ENCODE assay signal across 8 mouse cellular contexts in the genomic region with DNA sequence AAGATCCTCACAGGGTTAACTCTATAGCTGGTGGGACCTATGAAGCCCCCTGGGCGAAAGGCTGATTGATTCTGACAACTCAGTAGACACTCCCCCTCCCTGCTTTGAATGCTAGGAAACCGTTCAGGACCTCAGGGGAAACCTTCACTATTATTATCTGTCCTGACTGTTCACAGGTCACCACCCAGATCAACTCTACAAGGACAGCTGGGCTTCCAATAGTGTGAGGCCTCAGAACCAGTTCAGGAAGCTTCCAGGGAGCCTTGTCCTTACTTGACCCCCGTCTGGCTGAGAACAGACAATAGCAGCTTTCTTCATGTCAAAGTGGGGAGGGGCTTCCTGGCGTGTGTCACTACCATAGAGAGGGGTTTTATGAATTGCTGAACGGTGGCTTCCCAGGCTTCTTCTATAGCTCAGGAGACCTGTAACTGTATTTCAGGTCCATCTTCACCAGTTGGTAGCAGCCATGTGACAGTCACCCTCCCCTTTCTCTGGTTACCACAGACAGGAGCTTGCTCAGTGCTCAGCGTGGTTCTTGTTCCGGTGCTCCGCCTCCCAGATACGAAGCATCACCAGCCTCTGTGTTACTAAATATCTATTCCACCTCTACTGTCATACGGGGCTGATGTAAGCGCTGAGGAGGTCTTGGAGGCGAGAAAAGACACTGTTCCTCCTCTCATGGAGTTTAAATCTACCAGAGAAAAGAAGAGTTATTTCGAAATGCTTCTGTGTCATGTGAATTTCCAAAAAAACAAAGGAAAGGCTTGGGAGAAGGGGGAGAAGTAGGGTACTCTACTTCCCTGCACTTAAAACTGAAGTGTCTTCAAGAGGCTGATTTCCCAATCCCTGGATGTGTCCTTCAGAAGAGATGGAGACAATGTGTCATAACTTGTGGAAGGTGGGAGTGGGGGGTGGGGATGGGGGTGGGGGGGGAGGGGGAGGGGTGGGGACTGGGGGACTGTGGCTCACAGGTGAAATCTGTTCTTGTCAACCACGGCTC.
DNase-seq lines count a peak whose midpoint lies in the region; ATAC-seq and TF ChIP-seq lines count a peak whose summit lies in the region.

No protein-coding gene starts in this region.

- H3K4me2 ChIP-seq in hindbrain, postnatal 0 days (ENCODE audit: low read depth, low read length) = peak overlapping the region; percentile 37
- H3K4me2 ChIP-seq in liver, embryonic 15.5 days = peak overlapping the region; percentile 14; the same call in 1 of the 2 replicates

- H3K4me1 ChIP-seq in hindbrain, postnatal 0 days (ENCODE audit: insufficient read depth, low read length) = peaks cover 9% of the 10 kb centered on the region; the same call in 1 of the 2 replicates
- H3K4me1 ChIP-seq in liver, embryonic 15.5 days (replicated peaks) = peaks cover 8% of the 10 kb centered on the region

- H3K9ac ChIP-seq in hindbrain, postnatal 0 days (replicated peaks; ENCODE audit: low read length) = no peak overlapping the region
- H3K9ac ChIP-seq in liver, embryonic 15.5 days = no peak overlapping the region

- DNase-seq in adrenal gland, adult 2 months = peak; percentile 47
- DNase-seq in adrenal gland, postnatal 4 days (ENCODE audit: low spot score in 2 of 2) = no peak
- DNase-seq in adrenal gland, postnatal 10 days = peak; percentile 41
- DNase-seq in frontal cortex, postnatal 36 days (ENCODE audit: low spot score in 2 of 2) = peak; percentile 26 to 33
- DNase-seq in hindbrain, postnatal 0 days (ENCODE audit: low spot score) = peak; percentile 50
- peak; percentile 82 for DNase-seq in naive thymus-derived CD4-positive, alpha-beta T cell, adult 2 months (ENCODE audit: low read depth)
- DNase-seq in thymus, postnatal 4 days = peak; percentile 52

- no peaks in the 10 kb centered on the region for H3K9me3 ChIP-seq in hindbrain, postnatal 0 days (ENCODE audit: low read length)
- no peaks in the 10 kb centered on the region for H3K9me3 ChIP-seq in liver, embryonic 15.5 days (replicated peaks)

- peak; percentile 90 for ATAC-seq in hindbrain, postnatal 0 days
- ATAC-seq in liver, embryonic 15.5 days (ENCODE audit: insufficient read depth) = no peak

- no peaks in the 10 kb centered on the region for H3K36me3 ChIP-seq in hindbrain, postnatal 0 days (ENCODE audit: insufficient read depth, low read length)
- no peaks in the 10 kb centered on the region for H3K36me3 ChIP-seq in liver, embryonic 15.5 days (replicated peaks)

- 18% methylated on average over 14 of the region's 14 CpGs for WGBS in hindbrain, postnatal 0 days
- 23% methylated on average over 14 of the region's 14 CpGs for whole genome bisulfite sequencing in liver, embryonic 15.5 days (ENCODE audit: insufficient replicate concordance)

- peak overlapping the region; percentile 32; the same call in 1 of the 2 replicates for H3K27ac ChIP-seq in hindbrain, postnatal 0 days
- no peak overlapping the region for H3K27ac ChIP-seq in liver, embryonic 15.5 days (replicated peaks)

- no peak overlapping the region for H3K4me3 ChIP-seq in hindbrain, postnatal 0 days (ENCODE audit: low read length)
- H3K4me3 ChIP-seq in liver, embryonic 15.5 days (replicated peaks) = no peak overlapping the region

- H3K27me3 ChIP-seq in hindbrain, postnatal 0 days (ENCODE audit: insufficient read depth, low read length) = no peaks in the 10 kb centered on the region
- H3K27me3 ChIP-seq in liver, embryonic 15.5 days = no peaks in the 10 kb centered on the region

- TF ChIP-seq CTCF in hindbrain, postnatal 0 days (IDR thresholded peaks at IDR 0.05; ENCODE audit: low read depth) = no peak

Comparison
In these comparisons a context has a peak if more than half of its experiments do, and no peak if none do; other contexts are left out.
1. DNase-seq: peak in adrenal gland, adult 2 months (single experiment), adrenal gland, postnatal 10 days (single experiment), frontal cortex, postnatal 36 days (2 of 2), hindbrain, postnatal 0 days (single experiment), naive thymus-derived CD4-positive, alpha-beta T cell, adult 2 months (single experiment) and thymus, postnatal 4 days (single experiment); none in adrenal gland, postnatal 4 days (0 of 2).